Mouse (Mus musculus) heart, adult 2 months (tissue): ENCODE measurements around the gene Otud1.

Source experiments
- CTCF ChIP-seq: fragments of 200-600 bp; IDR thresholded peaks from 2 replicates; pipeline ENCODE4 v1.8.1; 2022; ENCODE audit warnings: antibody characterized with exemption, mild to moderate bottlenecking, moderate library complexity
- EP300 ChIP-seq: fragments of 200-500 bp; IDR thresholded peaks from 2 replicates; pipeline ENCODE4 v1.6.1; 2011; ENCODE audit warnings: low read depth, low read length, control low read depth; ENCODE audit not compliant: insufficient read depth
- POLR2A ChIP-seq: fragments of 200-500 bp; IDR thresholded peaks from 2 replicates; pipeline ENCODE4 v1.6.1; 2011; ENCODE audit warnings: mild to moderate bottlenecking, low read depth, low read length, control low read depth; ENCODE audit not compliant: insufficient read depth

DNA sequence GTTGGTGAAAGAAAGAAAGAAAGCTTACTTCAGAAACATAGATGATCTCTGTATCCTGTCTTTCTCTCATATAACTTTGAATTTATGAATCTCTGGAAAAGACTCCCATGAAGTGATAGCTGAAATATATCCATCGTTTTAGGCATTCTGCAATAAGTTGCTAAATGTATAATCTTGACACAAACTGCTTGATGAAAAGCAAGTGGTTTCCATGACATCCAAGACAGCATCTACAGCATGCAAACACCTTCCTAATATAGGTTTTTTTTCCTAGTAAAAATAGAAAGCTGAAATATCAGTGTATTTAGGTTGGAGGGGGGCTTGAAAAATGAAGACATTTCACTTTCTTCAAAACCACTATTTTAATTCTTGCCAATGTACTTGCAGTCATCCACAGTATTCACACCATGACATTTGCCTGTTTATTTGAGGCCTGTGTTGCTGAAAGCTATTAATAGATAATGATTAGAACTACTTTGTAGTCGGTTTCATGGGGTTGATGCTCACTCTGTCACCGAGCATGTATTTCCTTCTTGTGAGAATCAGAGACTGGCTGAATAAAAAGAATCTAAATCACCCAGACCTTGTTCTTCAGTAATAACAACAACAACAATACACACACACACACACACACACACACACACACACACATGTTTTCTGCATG, 49.0 kb upstream of the Otud1 start:
- TF ChIP-seq CTCF (no peak), POLR2A (no peak), EP300 (no peak)
